Mouse (Mus musculus) limb, embryonic 12.5 days (tissue): ENCODE results near the gene Prdm2. TPM values are rescaled to one million over a fixed set of nuclear protein-coding genes. Genes with fewer than 3 reads are reported as not detected.
A peak's percentile ranks its signal among the peaks of the same experiment; 100 is the strongest.

ENCODE experiments used
- ATAC-seq: fragments of 200-750 bp; cut with Nextera tagmentation; 2 replicates; pipeline ENCODE4 v1.8.0; 2017; ENCODE audit warnings: low read depth, moderate TSS enrichment; ENCODE audit not compliant: insufficient number of reproducible peaks, insufficient read depth, low FRiP score, low TSS enrichment
- H3K27ac ChIP-seq: fragments of 300-500 bp; sonication (generic); 2 replicates; pipeline ENCODE4 v1.5.1; 2016; ENCODE audit warnings: mild to moderate bottlenecking, moderate library complexity
- H3K27me3 ChIP-seq: fragments of 300-500 bp; sonication (generic); 2 replicates; pipeline ENCODE4 v1.6.1; 2016; ENCODE audit warnings: mild to moderate bottlenecking, moderate library complexity
- H3K36me3 ChIP-seq: fragments of 300-500 bp; sonication (generic); 2 replicates; pipeline ENCODE4 v1.6.1; 2016; ENCODE audit warnings: mild to moderate bottlenecking, moderate library complexity
- H3K4me1 ChIP-seq: fragments of 300-500 bp; sonication (generic); replicated peaks from 2 replicates; pipeline ENCODE4 v1.6.1; 2016
- H3K4me2 ChIP-seq: fragments of 300-500 bp; sonication (generic); 2 replicates; pipeline ENCODE4 v1.6.1; 2016; ENCODE audit warnings: mild to moderate bottlenecking, moderate library complexity
- H3K4me3 ChIP-seq: fragments of 300-500 bp; sonication (generic); replicated peaks from 2 replicates; pipeline ENCODE4 v1.5.1; 2016; ENCODE audit warnings: mild to moderate bottlenecking
- H3K9ac ChIP-seq: fragments of 300-500 bp; sonication (generic); replicated peaks from 2 replicates; pipeline ENCODE4 v1.6.1; 2016; ENCODE audit warnings: mild to moderate bottlenecking, moderate library complexity
- H3K9me3 ChIP-seq: fragments of 300-500 bp; sonication (generic); 2 replicates; pipeline ENCODE4 v1.6.1; 2016; ENCODE audit warnings: mild to moderate bottlenecking, moderate library complexity
- WGBS: fragments of 180-500 bp; shearing (Covaris S2); methylation state at CpG from one replicate; pipeline ENCODE4 v1.1.7; 2016; 5-methylcytosine and 5-hydroxymethylcytosine counted together
- polyA plus RNA-seq: library from polyadenylated mRNA; unstranded; fragments of >200 nt; fragmentation: Nextera tagmentation; extraction: Ambion mirVana; gene quantifications from 2 replicates; pipeline ENCODE4 v1.2.1, GENCODE M21; 2016

The Prdm2 gene
- polyA plus RNA-seq, 1 experiment from 2014 or later: 16.2 TPM

GRCm38 (mm10) chr4:143185496-143185895 lies 27.3 kb downstream of the Prdm2 start:
- Histone ChIP-seq H3K27ac (no peak overlapping the region), H3K36me3 (peaks cover 15% of the 10 kb centered on the region; the same call in 1 of the 2 replicates), H3K4me1 (peaks cover under 1% of the 10 kb centered on the region), H3K4me3 (no peak overlapping the region), H3K9ac (no peak overlapping the region), H3K9me3 (no peaks in the 10 kb centered on the region), H3K4me2 (no peak overlapping the region), H3K27me3 (no peaks in the 10 kb centered on the region)
- 83% methylated on average over 9 of the region's 9 CpGs for WGBS
- ATAC-seq: no peak

- H3K4me2 ChIP-seq: no peak overlapping the region
- 90% methylated on average over 6 of the region's 6 CpGs for WGBS
- H3K9ac ChIP-seq: no peak overlapping the region
- H3K4me1 ChIP-seq: no peaks in the 10 kb centered on the region
- H3K4me3 ChIP-seq: no peak overlapping the region
- peaks cover 28% of the 10 kb centered on the region; the same call in 1 of the 2 replicates for H3K36me3 ChIP-seq
- H3K9me3 ChIP-seq: no peaks in the 10 kb centered on the region
- no peak for ATAC-seq
- H3K27me3 ChIP-seq: no peaks in the 10 kb centered on the region
- H3K27ac ChIP-seq: no peak overlapping the region
Measured at GRCm38 (mm10) chr4:143183141-143183540, 29.7 kb downstream of the Prdm2 start.

- no peak overlapping the region for H3K4me2 ChIP-seq
- ATAC-seq: no peak
- 94% methylated on average over 5 of the region's 5 CpGs for WGBS
- no peaks in the 10 kb centered on the region for H3K4me1 ChIP-seq
- no peak overlapping the region for H3K4me3 ChIP-seq
- H3K27me3 ChIP-seq: no peaks in the 10 kb centered on the region
- H3K36me3 ChIP-seq: peaks cover 25% of the 10 kb centered on the region; the same call in 1 of the 2 replicates
- H3K9ac ChIP-seq: no peak overlapping the region
- no peaks in the 10 kb centered on the region for H3K9me3 ChIP-seq
- H3K27ac ChIP-seq: no peak overlapping the region
Measured at GRCm38 (mm10) chr4:143180731-143181130, 32.1 kb downstream of the Prdm2 start.

GRCm38 (mm10) chr4:143171600-143172290 lies 41.0 kb downstream of the Prdm2 start:
- no peaks in the 10 kb centered on the region for H3K4me1 ChIP-seq
- H3K4me2 ChIP-seq: no peak overlapping the region
- no peak overlapping the region for H3K4me3 ChIP-seq
- no peak for ATAC-seq
- no peaks in the 10 kb centered on the region for H3K27me3 ChIP-seq
- no peaks in the 10 kb centered on the region for H3K9me3 ChIP-seq
- H3K9ac ChIP-seq: no peak overlapping the region
- 77% methylated on average over 4 of the region's 4 CpGs for WGBS
- H3K27ac ChIP-seq: no peak overlapping the region
- peaks cover 40% of the 10 kb centered on the region for H3K36me3 ChIP-seq

- H3K36me3 ChIP-seq: peaks cover 47% of the 10 kb centered on the region
- WGBS: 86% methylated on average over 2 of the region's 2 CpGs
- H3K9me3 ChIP-seq: no peaks in the 10 kb centered on the region
- no peaks in the 10 kb centered on the region for H3K4me1 ChIP-seq
- H3K27ac ChIP-seq: no peak overlapping the region
- H3K4me2 ChIP-seq: no peak overlapping the region
- no peaks in the 10 kb centered on the region for H3K27me3 ChIP-seq
- no peak for ATAC-seq
- H3K9ac ChIP-seq: no peak overlapping the region
- H3K4me3 ChIP-seq: no peak overlapping the region
Measured at GRCm38 (mm10) chr4:143170290-143170689, 42.5 kb downstream of the Prdm2 start.

- no peaks in the 10 kb centered on the region for H3K4me1 ChIP-seq
- no peaks in the 10 kb centered on the region for H3K9me3 ChIP-seq
- no peak overlapping the region for H3K4me2 ChIP-seq
- 85% methylated on average over 3 of the region's 3 CpGs for WGBS
- no peak overlapping the region for H3K27ac ChIP-seq
- no peak overlapping the region for H3K4me3 ChIP-seq
- H3K27me3 ChIP-seq: no peaks in the 10 kb centered on the region
- peaks cover 53% of the 10 kb centered on the region for H3K36me3 ChIP-seq
- no peak for ATAC-seq
- no peak overlapping the region for H3K9ac ChIP-seq
Measured at GRCm38 (mm10) chr4:143168093-143168492, 44.7 kb downstream of the Prdm2 start.

- H3K27me3 ChIP-seq: no peaks in the 10 kb centered on the region
- under 1% methylated on average over 100 of the region's 102 CpGs for WGBS
- H3K27ac ChIP-seq: peak overlapping the region; percentile 99
- H3K4me1 ChIP-seq: peaks cover 31% of the 10 kb centered on the region
- H3K9me3 ChIP-seq: no peaks in the 10 kb centered on the region
- H3K36me3 ChIP-seq: peaks cover 33% of the 10 kb centered on the region; the same call in 1 of the 2 replicates
- H3K4me3 ChIP-seq: peak overlapping the region; percentile 89
- peak; percentile 99 for ATAC-seq
- H3K9ac ChIP-seq: peak overlapping the region; percentile 91
- H3K4me2 ChIP-seq: peak overlapping the region; percentile 66
Measured at GRCm38 (mm10) chr4:143161619-143162479, 50.9 kb downstream of the Prdm2 start.

GRCm38 (mm10) chr4:143160826-143161225 lies 52.0 kb downstream of the Prdm2 start:
- Histone ChIP-seq H3K4me1 (peaks cover 37% of the 10 kb centered on the region), H3K36me3 (peaks cover 27% of the 10 kb centered on the region; the same call in 1 of the 2 replicates), H3K9ac (peak overlapping the region; percentile 91), H3K4me3 (peak overlapping the region; percentile 89), H3K9me3 (no peaks in the 10 kb centered on the region), H3K4me2 (peak overlapping the region; percentile 66), H3K27me3 (no peaks in the 10 kb centered on the region), H3K27ac (peak overlapping the region; percentile 99; the same call in 1 of the 2 replicates)
- WGBS: 49% methylated on average over 3 of the region's 3 CpGs
- ATAC-seq: no peak

- no peak overlapping the region for H3K27ac ChIP-seq
- 92% methylated on average over 2 of the region's 2 CpGs for WGBS
- peaks cover 37% of the 10 kb centered on the region for H3K4me1 ChIP-seq
- no peak overlapping the region; the same call in 1 of the 2 replicates for H3K4me2 ChIP-seq
- no peak overlapping the region for H3K9ac ChIP-seq
- H3K9me3 ChIP-seq: no peaks in the 10 kb centered on the region
- H3K36me3 ChIP-seq: peaks cover 15% of the 10 kb centered on the region; the same call in 1 of the 2 replicates
- H3K27me3 ChIP-seq: no peaks in the 10 kb centered on the region
- no peak for ATAC-seq
- H3K4me3 ChIP-seq: no peak overlapping the region
Measured at GRCm38 (mm10) chr4:143159336-143159735, 53.5 kb downstream of the Prdm2 start.

- 71% methylated on average over 4 of the region's 4 CpGs for WGBS
- Histone ChIP-seq H3K27me3 (no peaks in the 10 kb centered on the region), H3K36me3 (peaks cover 7% of the 10 kb centered on the region; the same call in 1 of the 2 replicates), H3K4me3 (no peak overlapping the region), H3K4me1 (peaks cover 34% of the 10 kb centered on the region), H3K4me2 (no peak overlapping the region), H3K27ac (no peak overlapping the region), H3K9ac (no peak overlapping the region), H3K9me3 (no peaks in the 10 kb centered on the region)
- no peak for ATAC-seq
Measured at GRCm38 (mm10) chr4:143155871-143156270, 56.9 kb downstream of the Prdm2 start.

GRCm38 (mm10) chr4:143155036-143155435 lies 57.8 kb downstream of the Prdm2 start:
- WGBS: 84% methylated on average over 4 of the region's 4 CpGs
- ATAC-seq: no peak
- H3K9me3 ChIP-seq: no peaks in the 10 kb centered on the region
- H3K9ac ChIP-seq: no peak overlapping the region
- H3K36me3 ChIP-seq: peaks cover 7% of the 10 kb centered on the region; the same call in 1 of the 2 replicates
- H3K27me3 ChIP-seq: no peaks in the 10 kb centered on the region
- H3K27ac ChIP-seq: no peak overlapping the region
- H3K4me1 ChIP-seq: peaks cover 27% of the 10 kb centered on the region
- H3K4me2 ChIP-seq: no peak overlapping the region
- no peak overlapping the region for H3K4me3 ChIP-seq
